Mouse (Mus musculus) myocyte (in vitro differentiated cells): ENCODE data around the gene Snx29. TPM values are rescaled to one million over a fixed set of nuclear protein-coding genes. Genes with fewer than 3 reads are reported as not detected.

Experiments
- H3K27me3 ChIP-seq: one replicate; pipeline ENCODE4 v1.6.1; 2011; ENCODE audit not compliant: control insufficient read depth, insufficient read depth, insufficient read length
- H3K36me3 ChIP-seq: one replicate; pipeline ENCODE4 v1.6.1; 2011; ENCODE audit not compliant: control insufficient read depth, insufficient read depth
- H3K4me2 ChIP-seq: one replicate; pipeline ENCODE4 v1.6.1; 2011; ENCODE audit warnings: low read depth, control low read depth
- H3K4me3 ChIP-seq: one replicate; pipeline ENCODE4 v1.5.1; 2011; ENCODE audit warnings: mild to moderate bottlenecking, control low read depth, moderate library complexity
- H3K79me2 ChIP-seq: one replicate; pipeline ENCODE4 v1.6.1; 2011; ENCODE audit not compliant: control insufficient read depth, insufficient read depth
- H3ac ChIP-seq: one replicate; pipeline ENCODE4 v1.6.1; 2011; ENCODE audit not compliant: control insufficient read depth, insufficient read length
- CEBPB ChIP-seq: IDR thresholded peaks from 2 replicates; pipeline ENCODE4 v1.6.1; 2011; ENCODE audit warnings: mild to moderate bottlenecking, moderate library complexity; ENCODE audit not compliant: poor library complexity, insufficient read depth, severe bottlenecking
- E2F4 ChIP-seq: IDR thresholded peaks from one replicate; pipeline ENCODE4 v1.6.1; 2011; ENCODE audit warnings: mild to moderate bottlenecking, control low read depth, moderate library complexity; ENCODE audit not compliant: insufficient read depth
- MAX ChIP-seq: IDR thresholded peaks from one replicate; pipeline ENCODE4 v1.6.1; 2011; ENCODE audit warnings: low read depth, mild to moderate bottlenecking, control low read depth
- MYOD1 ChIP-seq, 3 experiments: IDR thresholded peaks; one replicate each; pipeline ENCODE4 v1.6.1; 2011; ENCODE audit warnings: control low read depth in 2 of 3, low read depth in 2 of 3, mild to moderate bottlenecking in 2 of 3, moderate library complexity in 1 of 3; ENCODE audit not compliant: insufficient read length in 2 of 3, control insufficient read depth in 1 of 3
- MYOG ChIP-seq, 3 experiments: IDR thresholded peaks; one replicate each; pipeline ENCODE4 v1.6.1; 2011; ENCODE audit warnings: control low read depth in 2 of 3, low read depth in 2 of 3, mild to moderate bottlenecking in 2 of 3; ENCODE audit not compliant: insufficient read length in 2 of 3, control insufficient read depth in 1 of 3, insufficient read depth in 1 of 3
- POLR2A ChIP-seq: IDR thresholded peaks from one replicate; pipeline ENCODE4 v1.6.1; 2011; ENCODE audit warnings: low read depth, mild to moderate bottlenecking, control low read depth, moderate library complexity; ENCODE audit not compliant: insufficient read length
- POLR2AphosphoS2 ChIP-seq: IDR thresholded peaks from one replicate; pipeline ENCODE4 v1.6.1; 2011; ENCODE audit warnings: low read depth, control low read depth; ENCODE audit not compliant: insufficient read length
- REST ChIP-seq: IDR thresholded peaks from one replicate; pipeline ENCODE4 v1.6.1; 2011; ENCODE audit warnings: mild to moderate bottlenecking, control low read depth, moderate library complexity; ENCODE audit not compliant: insufficient read depth, insufficient read length
- SRF ChIP-seq: IDR thresholded peaks from one replicate; pipeline ENCODE4 v1.6.1; 2011; ENCODE audit warnings: low read depth; ENCODE audit not compliant: control insufficient read depth, insufficient read length
- TCF12 ChIP-seq: IDR thresholded peaks from one replicate; pipeline ENCODE4 v1.6.1; 2011; ENCODE audit warnings: mild to moderate bottlenecking, control low read depth; ENCODE audit not compliant: poor library complexity, insufficient read depth, severe bottlenecking
- TCF3 ChIP-seq: IDR thresholded peaks from one replicate; pipeline ENCODE4 v1.6.1; 2011; ENCODE audit warnings: low read depth, control low read depth; ENCODE audit not compliant: insufficient read length
- USF1 ChIP-seq: IDR thresholded peaks from one replicate; pipeline ENCODE4 v1.6.1; 2011; ENCODE audit warnings: low read depth, mild to moderate bottlenecking, control low read depth, moderate library complexity
- polyA plus RNA-seq: library from polyadenylated mRNA; unstranded; fragments of >200 nt; fragmentation: generic; extraction: Trizol; gene quantifications from one replicate; pipeline ENCODE4 v1.2.1, GENCODE M21; 2012; ENCODE audit warnings: missing spikeins

Snx29 gene
- polyA plus RNA-seq, 1 experiment: 1.7 TPM

DNA sequence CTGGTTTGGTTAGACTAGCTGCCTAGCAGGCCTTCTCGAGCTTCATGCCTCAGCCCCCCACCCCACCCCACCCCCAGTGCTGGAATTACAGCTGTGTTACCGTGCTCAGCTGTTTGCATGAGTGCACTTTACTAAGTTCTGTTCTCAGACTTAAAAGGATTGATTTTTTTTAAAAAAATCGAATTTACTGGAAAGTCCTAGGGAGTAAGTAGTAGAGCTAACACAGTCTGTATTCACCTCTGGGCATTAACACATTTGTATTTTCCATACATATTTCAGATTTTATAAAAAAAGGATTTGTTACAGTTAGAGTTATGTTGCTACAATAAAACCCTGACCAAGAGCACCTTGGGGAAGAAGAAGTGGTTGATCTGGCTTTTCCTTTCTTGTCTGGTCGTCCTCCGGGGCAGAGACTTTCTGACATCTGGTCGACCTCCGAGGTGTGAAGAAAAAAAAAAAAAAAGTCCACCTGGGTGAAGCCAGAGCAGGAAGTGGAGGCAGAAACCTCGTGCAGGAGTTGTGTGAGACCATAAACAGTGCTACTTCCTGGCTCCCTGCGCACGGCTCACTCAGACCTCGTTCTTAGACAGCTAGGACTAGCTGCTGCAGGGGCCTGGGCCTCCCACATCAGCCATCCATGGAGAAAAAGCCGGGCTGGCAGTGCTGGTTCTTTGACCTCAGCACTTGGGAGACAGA, 196.2 kb downstream of the Snx29 start:
- Histone ChIP-seq H3K36me3 (no peaks in the 10 kb centered on the region), H3K4me2 (no peak overlapping the region), H3ac (no peak overlapping the region), H3K79me2 (no peaks in the 10 kb centered on the region), H3K27me3 (no peaks in the 10 kb centered on the region), H3K4me3 (no peak overlapping the region)
- TF ChIP-seq POLR2A (no peak), E2F4 (no peak), POLR2AphosphoS2 (no peak), MAX (no peak)

DNA sequence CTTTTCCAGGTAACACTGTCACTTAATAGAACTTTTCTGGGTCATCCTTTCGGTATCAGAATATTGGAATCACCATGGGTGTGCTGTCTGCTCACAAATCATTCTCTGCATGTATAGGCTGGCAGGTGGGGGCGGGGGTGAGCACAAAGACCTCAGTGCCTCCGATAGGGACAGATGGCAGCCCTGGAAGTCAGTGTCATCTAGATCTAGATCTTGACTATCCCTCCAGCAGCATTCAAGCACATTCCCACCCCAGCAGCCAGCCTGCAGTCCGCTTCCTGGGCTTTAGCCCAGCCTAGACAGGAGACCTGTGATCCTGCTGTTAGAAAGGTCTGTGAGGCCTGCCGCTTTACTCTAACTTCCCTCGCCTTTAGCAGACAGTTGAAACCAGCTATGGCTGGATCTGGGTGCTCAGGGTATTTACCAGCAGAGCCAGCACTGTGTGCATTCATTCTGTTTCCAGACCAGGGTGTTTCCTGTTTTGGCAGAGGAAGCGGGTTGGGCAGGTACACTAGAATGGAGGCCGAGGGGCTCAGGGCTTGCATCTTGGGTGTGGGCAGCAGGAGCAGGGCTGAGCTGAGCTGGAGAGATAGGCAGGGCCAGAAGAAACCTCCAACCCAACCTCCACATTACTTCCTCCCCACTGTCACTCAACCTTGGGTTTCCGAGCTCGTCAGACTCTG, 203.5 kb downstream of the Snx29 start:
- peak overlapping the region; percentile 48 for H3K4me2 ChIP-seq
- no peaks in the 10 kb centered on the region for H3K36me3 ChIP-seq
- H3K27me3 ChIP-seq: no peaks in the 10 kb centered on the region
- no peak overlapping the region for H3K4me3 ChIP-seq
- no peaks in the 10 kb centered on the region for H3K79me2 ChIP-seq
- TF ChIP-seq POLR2AphosphoS2 (no peak), REST (no peak), MYOD1 (IDR thresholded peaks at IDR 0.05; ENCODE audit: control insufficient read depth in 1 of 3, insufficient read length in 2 of 3, low read depth in 2 of 3) (no peak)
- H3ac ChIP-seq: no peak overlapping the region

DNA sequence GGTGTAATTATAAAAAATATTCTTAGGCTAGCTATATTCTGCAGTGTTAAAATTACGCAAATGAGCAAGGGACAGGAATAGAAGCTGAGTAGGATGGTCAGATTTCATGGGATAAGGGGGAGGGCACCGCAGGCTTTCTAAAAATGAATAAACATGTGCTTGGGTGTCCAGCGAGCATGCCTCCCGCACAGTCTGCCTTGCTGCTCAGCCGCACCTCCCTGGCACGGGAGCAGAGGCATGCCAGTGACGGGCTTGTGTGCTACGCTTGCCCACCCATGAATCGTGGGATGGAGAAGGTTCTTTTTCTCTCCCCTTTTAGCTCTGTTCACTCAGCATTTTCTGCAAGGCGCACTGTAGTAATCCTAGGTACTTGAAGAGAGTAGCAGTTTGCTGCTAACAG, 204.3 kb downstream of the Snx29 start:
- H3K4me3 ChIP-seq: no peak overlapping the region
- H3K36me3 ChIP-seq: no peaks in the 10 kb centered on the region
- H3K79me2 ChIP-seq: no peaks in the 10 kb centered on the region
- H3ac ChIP-seq: no peak overlapping the region
- TF ChIP-seq MYOD1 (IDR thresholded peaks at IDR 0.05; ENCODE audit: control insufficient read depth in 1 of 3, insufficient read length in 2 of 3, low read depth in 2 of 3) (peak in 1 of 3 experiments; percentile 57), MYOG (IDR thresholded peaks at IDR 0.05; ENCODE audit: control insufficient read depth in 1 of 3, insufficient read depth in 1 of 3, insufficient read length in 2 of 3, low read depth in 2 of 3) (peak in 1 of 3 experiments; percentile 65), E2F4 (no peak)
- no peaks in the 10 kb centered on the region for H3K27me3 ChIP-seq
- H3K4me2 ChIP-seq: peak overlapping the region; percentile 48

DNA sequence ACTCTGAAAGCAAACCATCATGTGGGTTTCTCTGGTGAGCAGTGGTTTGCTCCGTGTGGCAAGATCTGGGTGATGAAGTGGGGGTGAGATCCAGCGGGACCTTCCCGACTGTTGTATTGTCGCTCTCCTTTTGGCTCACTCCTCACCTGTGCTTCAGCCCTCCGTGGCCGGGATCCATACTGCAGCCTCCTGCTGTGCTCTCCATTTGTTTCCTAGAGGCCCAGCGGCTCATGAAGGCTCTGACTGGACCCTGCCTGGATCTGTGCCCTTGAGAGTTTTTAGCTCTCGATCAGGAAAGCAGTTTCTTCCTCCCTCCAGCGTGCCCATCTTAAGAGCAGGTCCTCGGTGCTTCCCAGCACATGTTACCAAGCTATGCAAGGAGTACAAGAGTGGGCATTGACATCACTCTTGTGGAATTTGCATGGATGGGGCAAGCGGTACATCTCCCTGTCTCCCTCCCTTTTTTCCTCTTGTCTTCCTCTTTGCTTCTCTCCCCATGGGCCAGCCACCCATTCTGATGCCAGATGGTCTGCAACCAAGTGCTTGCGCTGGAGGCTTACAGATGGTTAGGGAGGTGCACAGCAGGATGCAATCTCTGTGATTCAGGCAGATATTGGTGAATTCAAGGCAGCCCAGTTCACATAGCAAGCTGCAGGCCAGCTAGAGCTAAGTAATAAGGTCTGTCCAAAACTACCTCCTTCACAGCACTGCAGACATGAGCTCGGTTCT, 207.9 kb downstream of the Snx29 start:
- no peak for TF ChIP-seq E2F4
- no peak for TF ChIP-seq MAX
- TF ChIP-seq MYOD1 (IDR thresholded peaks at IDR 0.05; ENCODE audit: control insufficient read depth in 1 of 3, insufficient read length in 2 of 3, low read depth in 2 of 3): no peak
- no peak for TF ChIP-seq MYOG (IDR thresholded peaks at IDR 0.05; ENCODE audit: control insufficient read depth in 1 of 3, insufficient read depth in 1 of 3, insufficient read length in 2 of 3, low read depth in 2 of 3)
- TF ChIP-seq SRF: no peak
- no peak for TF ChIP-seq REST
- TF ChIP-seq POLR2AphosphoS2: no peak
- no peak for TF ChIP-seq POLR2A
- TF ChIP-seq USF1: no peak
- TF ChIP-seq TCF3: no peak
- TF ChIP-seq TCF12: no peak
- no peak for TF ChIP-seq CEBPB
- Histone ChIP-seq H3K4me3 (no peak overlapping the region), H3K4me2 (no peak overlapping the region), H3K27me3 (no peaks in the 10 kb centered on the region), H3K79me2 (no peaks in the 10 kb centered on the region), H3K36me3 (no peaks in the 10 kb centered on the region), H3ac (no peak overlapping the region)

DNA sequence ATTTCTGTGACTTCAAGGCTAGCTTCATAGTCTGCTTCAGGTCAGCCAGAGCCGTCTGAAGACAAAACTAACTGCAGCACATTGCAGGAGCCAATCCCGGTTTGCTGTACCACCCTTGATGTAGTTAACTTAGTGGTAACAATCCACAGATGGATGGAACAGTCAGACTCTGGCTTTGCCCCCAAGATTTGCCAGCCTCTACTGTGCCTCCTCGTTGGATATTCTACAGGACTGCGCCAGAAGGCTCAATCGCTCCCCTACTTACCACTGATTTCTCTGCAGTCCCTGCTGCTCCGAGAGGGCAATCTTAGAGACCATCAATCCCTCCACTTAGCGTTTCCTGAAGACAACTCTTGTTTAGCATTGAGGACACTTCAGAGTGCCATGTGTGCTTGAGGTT, 208.7 kb downstream of the Snx29 start:
- Histone ChIP-seq H3ac (no peak overlapping the region), H3K79me2 (no peaks in the 10 kb centered on the region), H3K4me2 (no peak overlapping the region), H3K36me3 (no peaks in the 10 kb centered on the region), H3K27me3 (no peaks in the 10 kb centered on the region), H3K4me3 (no peak overlapping the region)
- TF ChIP-seq MYOG (IDR thresholded peaks at IDR 0.05; ENCODE audit: control insufficient read depth in 1 of 3, insufficient read depth in 1 of 3, insufficient read length in 2 of 3, low read depth in 2 of 3) (no peak), SRF (no peak), E2F4 (no peak), POLR2AphosphoS2 (no peak), REST (no peak), MYOD1 (IDR thresholded peaks at IDR 0.05; ENCODE audit: control insufficient read depth in 1 of 3, insufficient read length in 2 of 3, low read depth in 2 of 3) (no peak), CEBPB (no peak), POLR2A (no peak), USF1 (no peak), TCF3 (no peak), TCF12 (no peak), MAX (no peak)
